Mouse (Mus musculus) ES-CJ7 (cell line): ENCODE results near the gene Zhx3.

Source experiments
- DNase-seq: peaks from one replicate; pipeline ENCODE4 v3.0.0; 2011; ENCODE audit warnings: low read depth, low spot score

Gene Zhx3

GRCm38 (mm10) chr2:160872890-160873382 is at the start of gene Zhx3:
TSS of gene Zhx3 (minus strand) at chr2:160872998.
- peak; percentile 88 for DNase-seq

- DNase-seq: no peak
These were observed 48.5 kb upstream of the Zhx3 start for GRCm38 (mm10) chr2:160921285-160921684.

GRCm38 (mm10) chr2:160918930-160919215 is 46.1 kb upstream of the Zhx3 start:
- DNase-seq: no peak

DNA sequence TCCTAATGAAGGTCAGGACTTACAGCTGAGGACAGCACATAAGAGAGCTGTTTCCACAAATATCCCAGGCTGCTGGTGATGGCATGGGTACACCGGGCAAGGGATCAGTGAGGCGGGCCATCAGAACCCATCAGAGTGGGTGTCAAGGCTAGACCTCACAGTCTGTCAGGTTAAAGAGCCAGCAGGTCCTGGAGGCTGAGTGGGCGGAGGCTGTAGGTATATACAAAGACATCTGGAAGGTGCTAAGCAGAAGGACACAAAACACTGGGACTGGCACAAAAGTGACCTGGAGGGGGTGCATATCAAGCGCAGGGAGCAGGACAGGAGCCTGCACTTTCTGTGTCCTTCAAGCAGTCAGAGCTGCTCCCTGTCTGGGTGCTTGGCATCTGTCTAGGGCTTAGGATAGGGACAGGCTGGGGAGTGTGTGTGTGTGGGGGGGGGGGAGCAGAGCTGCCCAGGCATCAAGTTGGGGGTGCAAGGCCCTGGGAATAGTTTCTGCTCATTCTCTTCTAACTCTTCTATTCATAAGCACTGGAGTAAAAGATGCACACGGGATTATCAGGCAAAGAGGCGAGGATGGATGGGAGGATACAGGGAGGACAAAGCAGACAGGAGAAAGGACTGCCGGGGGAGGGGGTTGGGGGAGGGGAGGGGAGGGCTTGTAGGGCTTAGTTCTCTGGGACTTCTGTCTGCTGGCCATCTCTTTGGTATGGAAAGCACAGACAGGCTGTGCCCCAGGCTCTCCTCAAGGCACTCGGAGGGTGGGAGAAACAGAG is 45.5 kb upstream of the Zhx3 start:
- no peak for DNase-seq

DNA sequence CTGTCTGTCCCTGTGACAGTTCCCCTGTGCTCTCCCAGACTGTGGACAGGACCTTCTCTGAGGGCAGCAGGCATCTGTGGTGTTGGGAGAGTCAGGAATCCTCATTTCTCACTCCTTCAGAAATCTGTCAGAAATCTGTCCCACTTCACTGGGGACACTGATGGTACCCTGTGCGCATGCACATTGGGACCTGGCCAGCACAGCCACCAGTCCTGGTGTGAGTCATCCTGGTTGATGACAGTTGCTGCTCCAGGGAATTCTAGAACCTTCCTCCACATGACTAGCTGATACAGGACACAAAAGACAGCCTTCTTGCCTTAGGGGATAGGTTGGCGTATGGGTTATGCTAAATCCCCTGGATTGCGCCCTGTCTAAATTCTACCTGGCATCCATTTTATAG is 44.5 kb upstream of the Zhx3 start:
- DNase-seq: no peak

GRCm38 (mm10) chr2:160916714-160917113 is 43.9 kb upstream of the Zhx3 start:
- no peak for DNase-seq

GRCm38 (mm10) chr2:160915821-160916610 is 43.2 kb upstream of the Zhx3 start:
- no peak for DNase-seq

GRCm38 (mm10) chr2:160914656-160915055 is 41.9 kb upstream of the Zhx3 start:
- no peak for DNase-seq

- peak; percentile 9 for DNase-seq
These were observed 39.5 kb upstream of the Zhx3 start, which contains the start of gene Emilin3 for GRCm38 (mm10) chr2:160912231-160912671. TSS of gene Emilin3 (minus strand) at chr2:160912328.

GRCm38 (mm10) chr2:160911558-160912201 is 38.9 kb upstream of the Zhx3 start:
- DNase-seq: no peak

- no peak for DNase-seq
These were observed 37.8 kb upstream of the Zhx3 start for GRCm38 (mm10) chr2:160910633-160911032.

- no peak for DNase-seq
These were observed 35.8 kb upstream of the Zhx3 start for GRCm38 (mm10) chr2:160908607-160909006.

DNA sequence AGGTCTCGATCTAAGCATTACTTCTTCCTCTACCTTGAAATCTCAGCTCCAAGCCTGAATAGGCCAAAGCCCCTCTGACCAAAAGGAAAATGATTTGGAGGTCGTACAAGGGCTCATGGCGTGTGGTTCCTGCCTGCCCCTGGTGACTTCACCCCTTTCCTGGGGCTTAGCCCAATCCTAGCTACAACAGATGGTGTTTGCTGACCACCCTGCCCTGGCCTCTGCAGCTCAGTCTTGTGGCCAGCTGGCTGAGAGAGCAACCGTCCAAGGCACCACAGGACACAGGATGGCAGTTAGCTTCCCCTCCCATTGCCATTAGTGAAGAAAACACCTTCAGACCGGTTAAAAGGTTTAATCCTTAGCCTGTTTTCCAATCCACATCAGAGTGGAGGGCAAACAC is 33.3 kb upstream of the Zhx3 start:
- no peak for DNase-seq

DNA sequence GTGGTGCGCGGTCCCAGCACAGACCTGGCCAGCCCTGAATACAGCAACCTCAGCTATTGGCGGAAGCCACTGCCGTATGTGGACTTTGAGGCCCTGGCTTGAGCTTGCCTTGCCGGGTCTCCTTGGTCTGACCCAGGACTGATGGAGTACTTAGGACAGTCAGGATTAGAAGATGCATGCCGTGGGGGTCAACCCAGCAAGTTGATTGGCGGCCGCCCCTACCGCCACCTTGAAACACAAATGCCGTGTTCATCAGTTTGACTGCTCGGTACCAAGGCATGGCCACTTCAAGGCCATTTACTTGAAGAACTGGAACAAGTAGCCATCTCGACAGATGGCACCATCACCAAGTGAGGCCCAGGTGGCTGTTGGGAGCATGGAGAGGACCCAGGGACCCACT is 32.5 kb upstream of the Zhx3 start:
- DNase-seq: no peak

DNA sequence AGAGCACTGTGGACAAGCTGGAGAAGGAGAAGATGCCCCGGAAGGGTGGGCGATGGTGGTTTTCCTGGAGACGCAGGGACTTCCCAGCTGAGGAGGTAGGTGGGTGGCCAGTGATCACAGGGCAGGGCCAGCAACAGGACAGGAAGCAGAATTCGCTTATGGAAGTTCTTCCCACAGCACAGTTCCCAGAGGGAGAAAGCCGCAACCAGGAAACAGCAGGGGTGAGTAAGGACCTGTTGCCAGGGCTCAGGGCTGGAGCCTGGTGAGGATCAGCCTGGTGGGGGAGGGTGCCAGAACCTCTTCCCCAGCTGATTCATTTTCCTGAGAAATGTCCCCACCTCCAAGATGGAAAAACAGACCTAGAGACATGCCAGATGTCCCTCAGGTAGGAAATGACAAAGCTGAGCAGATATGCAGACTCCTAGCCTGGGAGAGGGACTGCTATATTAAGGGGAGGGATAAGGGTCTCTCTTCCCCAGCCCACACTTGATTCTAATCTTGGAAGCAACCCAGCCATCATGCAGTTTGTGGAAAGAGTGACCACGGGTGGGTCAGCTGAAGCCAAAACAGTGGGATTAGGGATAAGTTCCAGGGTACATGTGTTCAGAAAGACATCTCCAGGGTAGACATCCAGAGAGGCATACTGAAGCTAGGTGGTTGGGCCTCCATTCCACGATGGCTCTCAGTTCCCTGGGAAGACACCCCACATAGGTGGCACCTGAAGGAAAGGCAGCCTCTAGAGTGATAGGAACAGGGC is 29.0 kb upstream of the Zhx3 start:
- DNase-seq: no peak

GRCm38 (mm10) chr2:160891697-160892096 is 18.9 kb upstream of the Zhx3 start:
- no peak for DNase-seq

DNA sequence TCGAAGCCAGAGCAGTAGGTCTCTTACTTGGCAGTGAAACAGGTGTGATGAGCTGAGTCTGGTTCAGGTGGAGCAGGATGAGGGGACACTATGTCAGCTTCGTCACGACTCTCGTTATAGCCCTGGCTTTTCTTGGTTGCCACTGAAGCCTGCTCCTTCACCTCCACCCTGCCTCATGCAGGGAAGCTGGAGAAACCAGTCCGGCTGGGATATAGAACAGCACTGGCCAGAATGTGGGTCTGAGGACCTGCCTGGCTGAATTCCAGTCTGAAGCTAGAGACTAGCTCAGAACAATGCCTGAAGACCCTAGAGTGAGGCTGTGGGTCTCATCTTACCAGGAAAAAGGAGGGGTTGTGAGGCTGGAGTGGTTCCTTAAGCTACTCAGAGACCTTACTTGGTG is 18.2 kb upstream of the Zhx3 start:
- no peak for DNase-seq

- DNase-seq: peak; percentile 81
These were observed 15.1 kb upstream of the Zhx3 start for GRCm38 (mm10) chr2:160887859-160888258.

DNA sequence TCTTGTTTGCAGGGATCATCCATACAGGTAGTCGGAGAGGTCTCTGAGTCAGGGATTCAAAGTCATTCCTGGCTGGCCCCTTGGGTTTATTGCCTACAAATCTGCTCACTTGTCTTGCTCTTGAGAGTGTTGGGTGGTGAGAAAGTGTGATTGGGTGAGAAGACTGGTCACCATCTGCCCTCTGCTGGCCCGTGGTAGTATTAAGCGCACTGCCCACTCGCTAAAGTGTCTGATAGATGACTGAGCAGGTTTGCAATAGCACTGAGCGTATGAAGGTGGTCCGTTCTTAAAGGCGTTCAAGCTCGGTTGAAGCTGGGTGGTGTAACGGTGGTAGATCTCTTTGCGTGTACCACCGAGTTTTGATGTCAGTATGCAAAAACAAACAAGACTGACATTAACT is 14.5 kb upstream of the Zhx3 start:
- DNase-seq: peak; percentile 84

GRCm38 (mm10) chr2:160886221-160886620 is 13.4 kb upstream of the Zhx3 start:
- no peak for DNase-seq

DNA sequence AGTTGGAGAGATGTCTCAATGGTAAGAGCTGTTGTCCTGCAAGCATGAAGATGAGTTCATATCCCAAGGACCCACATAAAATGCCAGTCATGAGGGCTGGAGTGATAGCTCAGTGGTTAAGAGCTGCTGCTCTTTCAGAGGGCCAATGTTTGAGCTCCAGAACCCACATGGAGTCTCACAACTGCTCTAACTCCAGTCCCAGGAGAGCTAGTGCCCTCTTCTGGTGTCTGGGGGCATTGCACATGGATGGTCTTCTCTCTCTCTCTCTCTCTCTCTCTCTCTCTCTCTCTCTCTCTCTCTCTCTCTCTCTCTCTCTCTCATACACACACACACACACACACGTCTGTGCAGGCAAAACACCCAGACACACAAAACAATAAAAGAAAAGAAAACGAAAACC is 12.0 kb upstream of the Zhx3 start:
- DNase-seq: peak; percentile 70

DNA sequence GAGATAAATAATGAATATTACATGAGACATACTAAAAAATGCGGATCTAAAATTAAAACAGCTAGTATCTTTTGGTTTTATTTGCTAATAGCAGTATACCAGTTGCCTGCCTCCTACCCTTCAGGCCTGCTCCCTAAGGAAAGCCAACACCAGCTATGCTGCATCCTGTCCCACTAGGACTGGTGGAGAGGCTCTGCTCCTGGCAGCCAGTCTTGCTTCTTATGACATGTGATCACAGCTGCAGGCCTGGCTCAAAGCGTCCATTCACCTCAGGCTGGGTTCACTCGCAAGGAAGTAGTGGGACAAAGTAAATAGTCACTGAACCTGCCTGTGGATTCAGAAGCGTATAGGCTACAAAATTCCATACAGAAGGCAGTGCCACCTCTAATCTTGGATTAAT is 11.1 kb upstream of the Zhx3 start:
- no peak for DNase-seq
